Mouse (Mus musculus) intestine, embryonic 15.5 days (tissue): ENCODE data around the gene Tomm40. TPM values are rescaled to one million over a fixed set of nuclear protein-coding genes. Genes with fewer than 3 reads are reported as not detected.

ENCODE experiments used
- ATAC-seq: fragments of 200-750 bp; cut with Nextera tagmentation; 2 replicates; pipeline ENCODE4 v1.8.0; 2017; ENCODE audit warnings: moderate TSS enrichment, moderate library complexity
- H3K27ac ChIP-seq: fragments of 300-500 bp; sonication (generic); 2 replicates; pipeline ENCODE4 v1.5.1; 2015; ENCODE audit warnings: mild to moderate bottlenecking, inconsistent platforms
- H3K27me3 ChIP-seq: fragments of 300-500 bp; sonication (generic); replicated peaks from 2 replicates; pipeline ENCODE4 v1.6.1; 2015; ENCODE audit warnings: inconsistent platforms
- H3K36me3 ChIP-seq: fragments of 300-500 bp; sonication (generic); 2 replicates; pipeline ENCODE4 v1.6.1; 2015; ENCODE audit warnings: inconsistent platforms
- H3K4me1 ChIP-seq: fragments of 300-500 bp; sonication (generic); replicated peaks from 2 replicates; pipeline ENCODE4 v1.6.1; 2015; ENCODE audit warnings: inconsistent platforms
- H3K4me2 ChIP-seq: fragments of 300-500 bp; sonication (generic); replicated peaks from 2 replicates; pipeline ENCODE4 v1.6.1; 2015; ENCODE audit warnings: mild to moderate bottlenecking, inconsistent platforms
- H3K4me3 ChIP-seq: fragments of 300-500 bp; sonication (generic); replicated peaks from 2 replicates; pipeline ENCODE4 v1.5.1; 2015; ENCODE audit warnings: inconsistent platforms
- H3K9ac ChIP-seq: fragments of 300-500 bp; sonication (generic); 2 replicates; pipeline ENCODE4 v1.6.1; 2015; ENCODE audit warnings: inconsistent platforms
- H3K9me3 ChIP-seq: fragments of 300-500 bp; sonication (generic); 2 replicates; pipeline ENCODE4 v1.6.1; 2016; ENCODE audit warnings: inconsistent platforms
- WGBS: fragments of 180-500 bp; shearing (Covaris S2); methylation state at CpG from one replicate; pipeline ENCODE4 v1.1.7; 2015; 5-methylcytosine and 5-hydroxymethylcytosine counted together
- polyA plus RNA-seq: library from polyadenylated mRNA; unstranded; fragments of >200 nt; fragmentation: Nextera tagmentation; extraction: Ambion mirVana; gene quantifications from 2 replicates; pipeline ENCODE4 v1.2.1, GENCODE M21; 2015

The Tomm40 gene
- polyA plus RNA-seq, 1 experiment from 2014 or later: 208 TPM

DNA sequence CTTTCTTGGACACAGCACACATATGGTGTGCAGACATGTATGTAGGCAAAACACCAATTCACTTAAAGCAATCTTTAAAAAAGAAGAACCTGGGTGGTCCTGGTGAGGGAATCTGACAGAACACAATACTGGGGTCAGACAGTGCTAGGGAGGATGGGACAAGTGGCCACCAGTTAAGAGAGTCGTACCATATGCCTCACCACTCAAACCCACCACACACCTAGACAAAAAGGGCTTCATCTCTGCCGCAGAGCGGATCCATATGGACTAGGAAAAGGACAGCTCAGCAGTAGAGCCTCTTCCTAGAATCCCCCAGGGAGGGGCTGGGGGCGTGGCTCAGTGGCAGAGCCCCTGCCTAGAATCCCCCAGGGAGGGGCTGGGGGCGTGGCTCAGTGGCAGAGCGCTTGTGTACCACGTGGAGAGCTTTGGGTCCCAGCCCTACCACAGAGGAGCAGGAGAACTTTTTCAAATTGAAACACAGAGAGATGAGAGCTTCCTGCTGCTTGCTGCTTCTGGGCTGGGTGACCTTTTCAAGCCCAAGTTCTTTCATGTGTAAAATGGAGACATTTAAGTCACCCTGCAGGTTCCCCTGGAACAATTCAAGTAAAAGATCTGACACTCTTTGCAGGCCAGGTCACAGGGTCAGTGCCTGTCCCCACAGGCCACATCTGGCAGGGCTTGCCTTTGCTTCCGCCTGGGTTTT is 26.2 kb upstream of the Tomm40 start:
- Histone ChIP-seq H3K27ac (0 out of 2 replicates have a peak overlapping the region, but pooled peaks have one; percentile 29), H3K4me2 (no peak overlapping the region), H3K4me3 (no peak overlapping the region), H3K9ac (no peak overlapping the region), H3K9me3 (no peaks in the 10 kb centered on the region), H3K4me1 (peaks cover 35% of the 10 kb centered on the region), H3K36me3 (peaks cover 26% of the 10 kb centered on the region), H3K27me3 (no peaks in the 10 kb centered on the region)
- WGBS: 16% methylated on average over 8 of the region's 8 CpGs
- peak; percentile 24; the same call in 1 of the 2 replicates for ATAC-seq

DNA sequence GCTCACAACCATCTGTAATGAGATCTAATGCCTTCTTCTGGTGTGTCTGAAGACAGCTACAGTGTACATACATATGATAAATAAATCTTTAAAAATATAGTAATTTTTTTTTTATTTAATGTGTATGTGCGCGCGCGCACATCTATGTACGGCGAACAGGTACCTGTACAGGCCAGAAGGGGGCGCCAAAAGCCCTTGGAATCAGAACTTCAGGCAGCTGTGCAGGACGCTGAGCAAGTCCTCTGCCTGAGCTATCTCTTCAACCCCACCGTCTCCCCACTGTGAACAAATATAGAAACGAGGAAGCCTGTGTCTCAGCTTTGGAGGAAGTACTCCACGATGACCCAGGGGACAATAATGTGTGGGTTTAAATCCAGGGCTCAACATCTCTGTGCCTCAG is 25.0 kb upstream of the Tomm40 start:
- no peak overlapping the region for H3K27ac ChIP-seq
- peaks cover 30% of the 10 kb centered on the region for H3K36me3 ChIP-seq
- no peak for ATAC-seq
- peaks cover 26% of the 10 kb centered on the region for H3K4me1 ChIP-seq
- H3K4me3 ChIP-seq: no peak overlapping the region
- H3K9ac ChIP-seq: no peak overlapping the region
- no peaks in the 10 kb centered on the region for H3K27me3 ChIP-seq
- no peak overlapping the region for H3K4me2 ChIP-seq
- no peaks in the 10 kb centered on the region for H3K9me3 ChIP-seq
- WGBS: 88% methylated on average over 11 of the region's 11 CpGs

DNA sequence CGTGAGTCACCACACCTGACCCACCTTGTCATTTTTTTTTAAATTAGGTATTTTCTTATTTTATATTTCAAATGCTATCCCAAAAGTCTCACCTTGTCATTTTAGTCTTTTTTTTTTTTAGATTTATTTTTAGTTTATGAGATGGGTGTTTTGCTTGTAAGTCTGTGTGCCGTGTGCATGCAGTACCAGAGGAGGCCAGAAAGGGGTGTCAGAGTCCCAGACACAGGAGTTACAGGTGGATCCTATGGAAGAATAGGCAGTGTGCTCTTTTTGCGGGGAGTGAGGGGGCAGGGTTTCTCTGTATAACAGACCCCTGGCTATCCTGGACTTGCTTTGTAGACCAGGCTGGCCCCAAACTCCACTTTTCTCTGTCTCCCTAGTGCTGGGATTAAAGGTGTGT is 23.5 kb upstream of the Tomm40 start:
- H3K27ac ChIP-seq: no peak overlapping the region
- ATAC-seq: no peak
- WGBS: 83% methylated on average over 3 of the region's 3 CpGs
- H3K36me3 ChIP-seq: peaks cover 34% of the 10 kb centered on the region
- no peak overlapping the region for H3K4me2 ChIP-seq
- H3K9me3 ChIP-seq: no peaks in the 10 kb centered on the region
- no peak overlapping the region for H3K4me3 ChIP-seq
- H3K27me3 ChIP-seq: no peaks in the 10 kb centered on the region
- peaks cover 16% of the 10 kb centered on the region for H3K4me1 ChIP-seq
- H3K9ac ChIP-seq: no peak overlapping the region

DNA sequence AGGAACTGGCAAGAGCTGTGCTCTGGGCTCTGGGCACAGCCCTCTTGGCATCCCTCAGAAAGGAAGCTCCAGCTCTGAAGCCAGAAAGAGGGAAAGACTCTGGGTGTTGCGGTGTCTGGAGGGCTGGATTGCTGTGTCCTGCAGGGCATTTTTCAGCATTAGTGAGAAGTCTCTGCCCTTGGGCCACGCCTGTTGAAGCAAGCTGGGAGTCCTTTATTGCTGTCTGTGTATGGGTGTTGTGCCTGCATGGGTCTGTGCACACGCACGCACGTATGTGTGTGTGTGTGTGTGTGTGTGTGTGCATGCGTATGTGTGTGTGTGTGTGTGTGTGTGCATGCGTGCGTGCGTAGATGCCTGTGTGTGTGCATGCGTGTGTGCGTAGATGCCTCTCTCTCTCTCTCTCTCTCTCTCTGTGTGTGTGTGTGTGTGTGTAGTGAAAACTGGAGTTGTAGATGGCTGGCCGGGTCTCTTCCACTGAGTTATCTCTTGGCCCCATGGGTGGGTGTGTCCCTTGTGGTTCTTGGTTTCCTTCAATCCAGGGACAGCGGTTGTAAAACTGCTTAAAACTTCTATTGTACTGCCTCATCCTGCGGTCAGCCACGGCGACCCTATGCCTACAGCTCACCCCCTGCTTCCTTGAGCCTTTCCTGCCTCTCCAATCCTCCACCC is 21.3 kb upstream of the Tomm40 start:
- peaks cover 48% of the 10 kb centered on the region for H3K36me3 ChIP-seq

DNA sequence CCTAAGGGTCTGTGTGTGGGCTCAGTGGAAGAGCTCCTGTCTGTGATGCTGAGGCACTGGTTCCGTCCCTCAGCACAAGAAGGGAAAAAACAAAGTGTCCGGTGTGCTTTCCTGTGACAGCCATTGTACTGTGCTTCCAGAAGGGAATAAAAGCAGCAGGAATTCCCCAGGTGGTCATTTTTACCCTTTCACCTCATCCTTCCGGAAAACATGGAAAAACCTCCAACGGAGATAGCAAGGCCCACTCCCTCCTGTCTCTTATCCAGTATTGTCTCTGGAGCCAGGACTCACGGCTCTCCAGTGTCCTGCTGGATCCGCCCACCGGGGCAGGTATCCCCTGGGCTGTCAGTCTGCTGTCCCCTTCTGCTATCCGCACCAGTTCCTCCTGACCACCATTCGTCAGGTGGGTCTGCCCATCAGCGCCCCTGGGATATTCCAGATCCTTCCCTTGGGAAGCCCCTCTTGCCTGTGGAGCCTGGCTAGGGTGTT is 19.0 kb upstream of the Tomm40 start:
- H3K27ac ChIP-seq: no peak overlapping the region
- WGBS: 85% methylated on average over 10 of the region's 10 CpGs
- H3K4me3 ChIP-seq: no peak overlapping the region
- H3K4me2 ChIP-seq: no peak overlapping the region
- no peak overlapping the region for H3K9ac ChIP-seq
- no peak for ATAC-seq
- H3K36me3 ChIP-seq: peaks cover 60% of the 10 kb centered on the region
- no peaks in the 10 kb centered on the region; the same call in 1 of the 2 replicates for H3K4me1 ChIP-seq
- no peaks in the 10 kb centered on the region for H3K27me3 ChIP-seq
- no peaks in the 10 kb centered on the region for H3K9me3 ChIP-seq

More for the DNA sequence above, 21.3 kb upstream of the Tomm40 start:
- Histone ChIP-seq H3K4me2 (no peak overlapping the region), H3K9me3 (no peaks in the 10 kb centered on the region), H3K4me3 (no peak overlapping the region), H3K9ac (no peak overlapping the region), H3K27ac (no peak overlapping the region), H3K4me1 (peaks cover 5% of the 10 kb centered on the region), H3K27me3 (no peaks in the 10 kb centered on the region)
- ATAC-seq: 0 out of 2 replicates have a peak, but pooled peaks have one; percentile 13
- 84% methylated on average over 16 of the region's 16 CpGs for WGBS

DNA sequence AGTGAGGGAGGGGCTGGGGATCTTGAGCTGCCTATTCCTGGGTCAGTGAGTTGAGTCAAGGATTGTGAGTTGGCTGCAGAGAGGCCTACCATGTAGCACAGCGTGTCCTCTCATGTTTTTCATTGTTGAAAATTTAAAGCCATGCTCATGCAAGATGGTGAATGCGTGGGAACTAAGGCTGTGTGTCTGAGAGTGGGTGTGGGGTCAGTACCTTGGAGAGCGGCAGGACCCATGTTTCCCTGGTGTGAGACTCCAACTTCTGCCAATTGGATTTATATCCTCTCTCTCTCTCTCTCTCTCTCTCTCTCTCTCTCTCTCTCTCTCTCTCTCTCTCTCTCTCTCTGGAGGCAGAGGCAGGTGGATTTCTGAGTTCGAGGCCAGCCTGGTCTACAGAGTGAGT is 11.3 kb upstream of the Tomm40 start:
- Histone ChIP-seq H3K9ac (no peak overlapping the region), H3K27me3 (no peaks in the 10 kb centered on the region), H3K4me2 (no peak overlapping the region), H3K9me3 (no peaks in the 10 kb centered on the region), H3K4me3 (no peak overlapping the region), H3K36me3 (peaks cover 79% of the 10 kb centered on the region), H3K27ac (no peak overlapping the region), H3K4me1 (no peaks in the 10 kb centered on the region)
- ATAC-seq: no peak
- 93% methylated on average over 4 of the region's 4 CpGs for WGBS

DNA sequence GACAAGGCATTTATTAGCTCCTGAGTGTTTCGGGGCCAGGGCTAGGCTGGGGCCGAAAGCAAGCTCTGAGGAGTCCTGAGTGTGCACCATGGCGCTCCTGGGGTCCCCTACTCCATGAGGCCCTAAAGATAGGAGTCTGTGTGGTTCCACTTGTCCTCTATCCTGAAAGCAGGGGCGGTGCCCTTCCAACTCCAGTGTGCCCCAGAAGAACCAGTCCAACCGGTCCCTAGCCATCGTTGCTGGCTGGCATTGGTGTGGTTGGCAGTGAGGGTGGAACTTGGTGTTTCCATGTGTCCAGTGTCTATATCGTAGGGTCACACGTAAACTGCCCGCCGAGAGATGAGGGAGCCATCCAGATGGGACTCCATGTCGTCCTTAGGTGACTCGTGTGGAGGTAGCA is 8.9 kb upstream of the Tomm40 start:
- 94% methylated on average over 12 of the region's 12 CpGs for WGBS
- Histone ChIP-seq H3K9ac (no peak overlapping the region), H3K27me3 (no peaks in the 10 kb centered on the region), H3K4me3 (no peak overlapping the region), H3K4me2 (no peak overlapping the region), H3K9me3 (no peaks in the 10 kb centered on the region), H3K4me1 (no peaks in the 10 kb centered on the region), H3K36me3 (peaks cover 67% of the 10 kb centered on the region), H3K27ac (no peak overlapping the region)
- ATAC-seq: peak; percentile 35; the same call in 1 of the 2 replicates

DNA sequence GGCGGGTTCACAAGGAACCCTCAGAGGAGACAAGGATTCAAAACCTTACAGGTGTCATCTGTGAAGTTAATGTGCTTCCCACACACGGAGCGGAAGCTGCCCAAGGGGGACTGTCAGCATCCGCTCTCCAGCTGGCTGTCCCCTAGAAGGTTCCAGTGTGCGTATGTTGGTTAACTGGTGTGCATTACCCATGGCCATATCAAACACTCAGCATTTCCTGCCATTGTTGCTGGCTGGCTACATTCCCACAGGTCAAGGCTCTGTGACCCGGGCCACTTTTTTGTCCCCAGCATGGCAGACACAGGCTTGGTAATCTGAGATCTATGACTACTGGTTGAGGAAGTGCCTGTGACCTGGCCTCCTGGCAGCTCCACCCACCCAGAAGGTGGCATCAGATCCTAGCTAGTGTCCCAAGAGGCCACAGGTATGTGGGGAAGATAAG is 7.5 kb upstream of the Tomm40 start:
- Histone ChIP-seq H3K27ac (no peak overlapping the region), H3K36me3 (peaks cover 57% of the 10 kb centered on the region), H3K27me3 (no peaks in the 10 kb centered on the region), H3K4me3 (no peak overlapping the region), H3K4me2 (no peak overlapping the region), H3K9ac (no peak overlapping the region), H3K4me1 (no peaks in the 10 kb centered on the region), H3K9me3 (no peaks in the 10 kb centered on the region)
- WGBS: 85% methylated on average over 6 of the region's 6 CpGs
- ATAC-seq: no peak

DNA sequence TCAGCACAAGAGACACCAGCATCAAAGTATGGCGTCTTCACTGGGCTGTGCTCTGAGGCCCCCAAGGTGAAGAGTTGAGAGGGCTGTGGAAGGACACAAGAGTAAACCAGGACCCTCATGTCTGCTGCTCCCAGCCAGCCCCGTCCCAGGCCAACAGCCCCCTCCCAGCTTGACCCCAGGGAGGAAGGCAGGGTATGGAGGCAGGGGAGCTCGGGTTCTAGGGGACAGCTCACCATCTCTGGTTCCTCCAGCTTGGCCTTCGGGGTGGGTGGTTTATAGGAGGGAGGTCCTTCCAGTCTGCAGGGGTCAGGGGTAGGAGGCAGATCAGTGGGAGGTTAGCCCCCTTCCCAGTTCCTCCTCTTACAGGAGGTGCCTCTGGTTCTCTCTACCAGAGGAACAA is 4.0 kb upstream of the Tomm40 start:
- Histone ChIP-seq H3K27ac (no peak overlapping the region), H3K9ac (no peak overlapping the region), H3K4me1 (peaks cover 1% of the 10 kb centered on the region; the same call in 1 of the 2 replicates), H3K9me3 (no peaks in the 10 kb centered on the region), H3K4me2 (no peak overlapping the region), H3K36me3 (peaks cover 26% of the 10 kb centered on the region), H3K4me3 (no peak overlapping the region), H3K27me3 (no peaks in the 10 kb centered on the region)
- 88% methylated on average over 4 of the region's 4 CpGs for WGBS
- no peak for ATAC-seq

DNA sequence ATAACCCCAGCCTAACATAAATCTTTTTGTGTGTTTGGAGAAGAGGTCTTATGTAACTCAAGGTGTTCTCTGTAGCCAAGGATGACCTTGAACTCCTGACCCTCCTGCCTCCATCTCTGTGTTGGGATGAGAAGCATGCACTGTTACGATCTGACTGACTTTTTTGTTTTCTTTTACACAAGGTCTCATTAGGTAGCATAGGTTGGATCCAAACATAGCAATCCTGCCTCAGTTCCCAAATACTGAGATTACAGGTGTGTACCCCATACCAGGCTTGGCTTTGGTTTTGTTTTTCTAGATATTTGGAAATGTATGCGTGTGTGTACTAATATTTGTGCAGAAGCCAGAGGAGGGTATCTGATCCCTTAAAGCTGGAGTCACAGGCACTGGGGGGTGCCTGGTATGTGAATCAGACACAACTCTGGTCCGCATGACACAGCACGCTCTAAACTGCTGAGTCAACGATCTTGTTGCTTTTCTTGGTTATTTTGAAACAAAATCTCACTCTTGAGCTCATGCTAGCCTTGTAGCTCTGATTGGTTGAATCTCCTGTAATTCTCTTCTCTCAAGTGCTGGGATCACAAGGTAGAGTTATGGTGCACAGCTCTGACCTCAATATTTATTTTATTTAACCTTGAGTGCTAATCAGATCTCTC is 3.2 kb upstream of the Tomm40 start:
- no peaks in the 10 kb centered on the region for H3K9me3 ChIP-seq
- H3K36me3 ChIP-seq: peaks cover 19% of the 10 kb centered on the region
- peaks cover 8% of the 10 kb centered on the region; the same call in 1 of the 2 replicates for H3K4me1 ChIP-seq
- ATAC-seq: no peak
- no peak overlapping the region for H3K9ac ChIP-seq
- no peak overlapping the region for H3K4me3 ChIP-seq
- H3K4me2 ChIP-seq: no peak overlapping the region
- no peak overlapping the region for H3K27ac ChIP-seq
- no peaks in the 10 kb centered on the region for H3K27me3 ChIP-seq
- 91% methylated on average over 5 of the region's 5 CpGs for WGBS

DNA sequence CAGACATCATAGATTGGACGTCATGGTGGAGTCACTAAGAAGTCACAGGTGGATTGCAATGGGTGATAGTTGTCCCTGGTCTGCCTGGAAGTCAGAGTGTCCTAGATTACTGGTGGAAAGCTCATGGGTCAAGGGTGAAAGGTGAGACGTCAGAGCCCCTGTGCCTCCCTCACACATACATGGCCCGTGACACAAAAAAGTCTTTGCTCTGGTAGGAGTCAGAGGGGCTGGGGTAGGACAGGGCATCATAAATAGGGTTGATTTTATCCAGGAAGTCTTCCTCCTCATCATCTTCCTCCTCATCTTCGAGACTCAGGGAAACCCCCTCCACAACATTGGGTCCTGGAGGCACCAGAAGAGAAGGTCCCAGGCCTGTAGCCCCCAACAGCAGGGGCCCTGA is 2.1 kb upstream of the Tomm40 start:
- H3K4me2 ChIP-seq: no peak overlapping the region
- H3K27ac ChIP-seq: no peak overlapping the region
- no peak overlapping the region for H3K9ac ChIP-seq
- 85% methylated on average over 4 of the region's 4 CpGs for WGBS
- no peaks in the 10 kb centered on the region for H3K9me3 ChIP-seq
- peaks cover 18% of the 10 kb centered on the region for H3K36me3 ChIP-seq
- no peak overlapping the region for H3K4me3 ChIP-seq
- ATAC-seq: no peak
- peaks cover 9% of the 10 kb centered on the region; the same call in 1 of the 2 replicates for H3K4me1 ChIP-seq
- no peaks in the 10 kb centered on the region for H3K27me3 ChIP-seq

DNA sequence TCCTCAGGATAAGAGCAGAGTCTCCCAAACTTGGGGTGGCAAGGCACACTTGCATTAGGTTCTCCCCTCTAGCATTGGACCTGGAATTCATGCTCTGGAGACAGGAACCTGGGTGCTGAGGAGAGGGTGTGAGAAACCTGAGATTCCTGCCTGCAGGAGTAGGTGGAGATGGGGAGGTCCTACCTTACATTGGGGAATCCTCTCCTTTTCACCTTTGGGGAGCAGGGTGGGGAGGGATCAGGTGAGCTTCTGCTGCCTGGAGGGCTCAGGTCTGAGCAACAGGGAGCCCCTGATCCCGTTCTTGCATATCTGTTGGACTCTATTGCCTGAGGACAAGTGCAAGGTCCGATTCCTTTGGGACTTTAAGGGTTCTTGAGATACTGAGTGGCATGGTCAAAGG is 1.6 kb upstream of the Tomm40 start:
- 0 out of 2 replicates have a peak overlapping the region, but pooled peaks have one; percentile 31 for H3K9ac ChIP-seq
- H3K36me3 ChIP-seq: peaks cover 22% of the 10 kb centered on the region
- H3K9me3 ChIP-seq: no peaks in the 10 kb centered on the region
- H3K27me3 ChIP-seq: no peaks in the 10 kb centered on the region
- ATAC-seq: no peak
- H3K4me1 ChIP-seq: peaks cover 9% of the 10 kb centered on the region; the same call in 1 of the 2 replicates
- H3K4me2 ChIP-seq: peak overlapping the region; percentile 70
- H3K4me3 ChIP-seq: no peak overlapping the region
- H3K27ac ChIP-seq: peak overlapping the region; percentile 86; the same call in 1 of the 2 replicates
- 83% methylated on average over 2 of the region's 2 CpGs for WGBS
